ENCODE assay signal across 8 mouse cellular contexts in genomic region chr16:17914307-17915249, GRCm38 (mm10). TPM values are rescaled to one million over a fixed set of nuclear protein-coding genes. Genes with fewer than 3 reads are reported as not detected.
DNase-seq lines count a peak whose midpoint lies in the region; ATAC-seq and TF ChIP-seq lines count a peak whose summit lies in the region.

Gene Gsc2 (minus strand): TSS chr16:17915059.

- ATAC-seq in forebrain, postnatal 0 days, result peak; percentile 25; the same call in 1 of the 2 replicates
- ATAC-seq in liver, embryonic 14.5 days (ENCODE audit: insufficient read depth), result no peak

- H3K36me3 ChIP-seq in kidney, adult 2 months (ENCODE audit: control insufficient read depth, insufficient read depth, low read length), result no peaks in the 10 kb centered on the region
- no peaks in the 10 kb centered on the region for H3K36me3 ChIP-seq in forebrain, postnatal 0 days (ENCODE audit: insufficient read depth)
- H3K36me3 ChIP-seq in liver, embryonic 14.5 days (replicated peaks; ENCODE audit: control insufficient read depth, insufficient read depth, low read depth), result no peaks in the 10 kb centered on the region
- H3K36me3 ChIP-seq in splenic B cell, adult 2 months (ENCODE audit: control insufficient read depth, insufficient read depth, low read length, poor library complexity, severe bottlenecking), result no peaks in the 10 kb centered on the region

- H3K9ac ChIP-seq in forebrain, postnatal 0 days, result 0 out of 2 replicates have a peak within 1 kb of the TSS, but pooled peaks have one; percentile 18
- H3K9ac ChIP-seq in liver, embryonic 14.5 days (replicated peaks), result no peak within 1 kb of the TSS

- no peak within 1 kb of the TSS; the same call in 1 of the 2 replicates for H3K4me3 ChIP-seq in kidney, adult 2 months (ENCODE audit: insufficient read depth, low read depth, low read length)
- peak within 1 kb of the TSS; percentile 31 for H3K4me3 ChIP-seq in forebrain, postnatal 0 days (ENCODE audit: low read depth, low read length)
- H3K4me3 ChIP-seq in liver, embryonic 14.5 days (ENCODE audit: insufficient read depth in 1 of 2, low read depth in 2 of 2, low read length in 2 of 2), result peak within 1 kb of the TSS in 1 of 2 experiments; percentile 43; a peak in 3 of 4 replicates

- no peak within 1 kb of the TSS for H3K27ac ChIP-seq in kidney, adult 2 months (ENCODE audit: insufficient read depth, low read depth, low read length)
- no peak within 1 kb of the TSS for H3K27ac ChIP-seq in forebrain, postnatal 0 days (ENCODE audit: low read depth, low read length)
- H3K27ac ChIP-seq in liver, embryonic 14.5 days, result no peak within 1 kb of the TSS

- 1% methylated on average over 105 of the region's 106 CpGs for WGBS in kidney, adult 2 months
- under 1% methylated on average over 102 of the region's 106 CpGs for WGBS in forebrain, postnatal 0 days
- 1% methylated on average over 105 of the region's 106 CpGs for WGBS in liver, embryonic 14.5 days (ENCODE audit: insufficient replicate concordance)

- peak within 1 kb of the TSS; percentile 51 for H3K4me2 ChIP-seq in forebrain, postnatal 0 days (ENCODE audit: low read depth)
- H3K4me2 ChIP-seq in liver, embryonic 14.5 days (ENCODE audit: low read depth), result peak within 1 kb of the TSS; percentile 57

- DNase-seq in kidney, adult 2 months, result peak; percentile 9
- DNase-seq in kidney, adult 18-20 months, result no peak
- peak; percentile 41 for DNase-seq in adrenal gland, postnatal 25 days
- DNase-seq in forebrain, postnatal 0 days, result peak; percentile 45
- no peak for DNase-seq in liver, embryonic 14.5 days (ENCODE audit: low read depth in 3 of 3, low spot score in 3 of 3)
- DNase-seq in splenic B cell, adult 2 months (ENCODE audit: low read depth, low spot score), result peak; percentile 34
- DNase-seq in cerebellum, postnatal 10 days, result no peak
- DNase-seq in right cerebral cortex, postnatal 10 days (ENCODE audit: low spot score in 2 of 2), result no peak

- H3K4me1 ChIP-seq in kidney, adult 2 months (ENCODE audit: control insufficient read depth, insufficient read depth, low read length), result peaks cover 4% of the 10 kb centered on the region; the same call in 1 of the 2 replicates
- peaks cover 6% of the 10 kb centered on the region; the same call in 1 of the 2 replicates for H3K4me1 ChIP-seq in forebrain, postnatal 0 days (ENCODE audit: insufficient read depth)
- peaks cover 3 to 9% of the 10 kb centered on the region in 2 experiments; a peak in 2 of 4 replicates for H3K4me1 ChIP-seq in liver, embryonic 14.5 days (replicated peaks; ENCODE audit: control insufficient read depth in 2 of 2, insufficient read depth in 2 of 2, low read length in 1 of 2)

- peaks cover 4% of the 10 kb centered on the region; the same call in 1 of the 2 replicates for H3K27me3 ChIP-seq in kidney, adult 2 months (replicated peaks; ENCODE audit: control insufficient read depth, insufficient read depth, low read length)
- H3K27me3 ChIP-seq in forebrain, postnatal 0 days (ENCODE audit: insufficient read depth, low read length), result peaks cover 42% of the 10 kb centered on the region
- peaks cover 51% of the 10 kb centered on the region for H3K27me3 ChIP-seq in liver, embryonic 14.5 days (ENCODE audit: control insufficient read depth, insufficient read depth, low read length)
- H3K27me3 ChIP-seq in splenic B cell, adult 2 months (ENCODE audit: control insufficient read depth, insufficient read depth, low read length, poor library complexity, severe bottlenecking), result no peaks in the 10 kb centered on the region; the same call in 1 of the 2 replicates

- no peak for TF ChIP-seq EP300 in liver, embryonic 14.5 days (IDR thresholded peaks at IDR 0.05; ENCODE audit: low read depth)

- no peaks in the 10 kb centered on the region for H3K9me3 ChIP-seq in forebrain, postnatal 0 days (ENCODE audit: low read length)
- no peaks in the 10 kb centered on the region for H3K9me3 ChIP-seq in liver, embryonic 14.5 days (ENCODE audit: control insufficient read depth, low read length)

- TF ChIP-seq POLR2A in kidney, adult 2 months (IDR thresholded peaks at IDR 0.05; ENCODE audit: low read depth, low read length), result no peak

- TF ChIP-seq CTCF in kidney, adult 2 months (conservative IDR thresholded peaks at IDR 0.05; ENCODE audit: insufficient read depth, insufficient read length, low read depth, low read length), result no peak
- TF ChIP-seq CTCF in forebrain, postnatal 0 days (IDR thresholded peaks at IDR 0.05; ENCODE audit: low read depth), result no peak
- TF ChIP-seq CTCF in liver, embryonic 14.5 days (IDR thresholded peaks at IDR 0.05; ENCODE audit: low read depth), result no peak

RNA-seq across cellular contexts. Expression of gene Gsc2, which starts in this region (rescaled TPM):
- polyA plus RNA-seq in kidney, adult 2 months (2012; rRNA removed), result not detected in 2 replicates
- not detected in 2 replicates for total RNA-seq in adrenal gland, postnatal 25 days (2021)
- not detected in 2 replicates for total RNA-seq in forebrain, postnatal 0 days (2014; rRNA removed)
- not detected in 2 replicates for polyA plus RNA-seq in forebrain, postnatal 0 days (2015; fragmentation: Nextera tagmentation; extraction: Ambion mirVana)
- polyA plus RNA-seq in liver, embryonic 14.5 days (2012; rRNA removed), result not detected in 2 replicates
- not detected in 2 replicates for polyA plus RNA-seq in liver, embryonic 14.5 days (2014; fragmentation: Nextera tagmentation; extraction: Ambion mirVana)

Comparison
In these comparisons a context has a peak if more than half of its experiments do, and no peak if none do; other contexts are left out.
1. Peak in DNase-seq in kidney, adult 2 months; RNA of the gene not detected or under 1 TPM.
2. Peak in DNase-seq in adrenal gland, postnatal 25 days; RNA of the gene not detected or under 1 TPM.
3. Peak in DNase-seq, ATAC-seq, H3K4me3 ChIP-seq, H3K9ac ChIP-seq and H3K4me2 ChIP-seq in forebrain, postnatal 0 days; RNA of the gene not detected or under 1 TPM.